Mouse (Mus musculus) hindlimb bud, embryonic 11.5 days (tissue): ENCODE measurements at regions not wholly inside any gene's neighbourhood (a gene's known extent, or its start where the extent isn't known, plus 50 kb on each side); places are given as distances from the start of the nearest gene placed in this dataset.
A peak's percentile ranks its signal among the peaks of the same experiment; 100 is the strongest.

Source experiments
- DNase-seq: peaks from one replicate; pipeline ENCODE4 v3.0.0-alpha.2; 2012; ENCODE audit warnings: low read depth, low spot score; ENCODE audit errors: extremely low spot score

GRCm38 (mm10) chr2:167878255-167878865, 53.5 kb upstream of the Ptpn1 start:
- DNase-seq = no peak

GRCm38 (mm10) chr2:167877254-167877870, 54.5 kb upstream of the Ptpn1 start:
- DNase-seq = no peak

GRCm38 (mm10) chr2:167872507-167872906, 59.4 kb upstream of the Ptpn1 start:
- no peak for DNase-seq

- DNase-seq = no peak
These were observed 61.7 kb upstream of the Ptpn1 start for GRCm38 (mm10) chr2:167870153-167870552.

- DNase-seq = no peak
These were observed 65.1 kb upstream of the Ptpn1 start for GRCm38 (mm10) chr2:167866751-167867150.

- no peak for DNase-seq
These were observed 66.3 kb upstream of the Ptpn1 start for GRCm38 (mm10) chr2:167865525-167865924.

- no peak for DNase-seq
These were observed 67.2 kb upstream of the Ptpn1 start for GRCm38 (mm10) chr2:167864672-167865071.

GRCm38 (mm10) chr2:167864228-167864627, 67.6 kb upstream of the Ptpn1 start:
- no peak for DNase-seq

GRCm38 (mm10) chr2:167863616-167864015, 68.2 kb upstream of the Ptpn1 start:
- DNase-seq = no peak

GRCm38 (mm10) chr2:167861178-167861520, 70.7 kb upstream of the Ptpn1 start:
- no peak for DNase-seq

GRCm38 (mm10) chr2:167860457-167861177, 71.2 kb upstream of the Ptpn1 start:
- no peak for DNase-seq

GRCm38 (mm10) chr2:167859575-167859974, 72.3 kb upstream of the Ptpn1 start:
- DNase-seq = no peak

GRCm38 (mm10) chr2:167858346-167858745, 73.5 kb upstream of the Ptpn1 start:
- no peak for DNase-seq

GRCm38 (mm10) chr2:167857911-167858310, 73.9 kb upstream of the Ptpn1 start:
- DNase-seq = no peak

- DNase-seq = no peak
These were observed 74.9 kb upstream of the Ptpn1 start for GRCm38 (mm10) chr2:167856920-167857475.

GRCm38 (mm10) chr2:167856020-167856419, 75.8 kb upstream of the Ptpn1 start:
- no peak for DNase-seq

- no peak for DNase-seq
These were observed 77.8 kb upstream of the Ptpn1 start for GRCm38 (mm10) chr2:167854060-167854459.

- no peak for DNase-seq
These were observed 78.4 kb upstream of the Ptpn1 start for GRCm38 (mm10) chr2:167853411-167853821.

GRCm38 (mm10) chr2:167852582-167852981, 79.3 kb upstream of the Ptpn1 start:
- DNase-seq = no peak

GRCm38 (mm10) chr2:167851216-167851896, 80.5 kb upstream of the Ptpn1 start:
- peak; percentile 5 for DNase-seq

- DNase-seq = no peak
These were observed 81.8 kb upstream of the Ptpn1 start for GRCm38 (mm10) chr2:167849999-167850552.
